Mouse (Mus musculus) urinary bladder, postnatal 36 days (tissue): Measurements from ENCODE around the gene Fam205a3.
"Not testable (repeated sequence)": the region's sequence is repeated elsewhere in the genome, so short reads cannot be mapped to it uniquely, and the experiment has no call there.

Experiments
- DNase-seq, 2 experiments: peaks; one replicate each; pipeline ENCODE4 v3.0.0; 2022; ENCODE audit warnings: low spot score in 2 of 2, mixed read lengths in 1 of 2

Fam205a3 gene

DNA sequence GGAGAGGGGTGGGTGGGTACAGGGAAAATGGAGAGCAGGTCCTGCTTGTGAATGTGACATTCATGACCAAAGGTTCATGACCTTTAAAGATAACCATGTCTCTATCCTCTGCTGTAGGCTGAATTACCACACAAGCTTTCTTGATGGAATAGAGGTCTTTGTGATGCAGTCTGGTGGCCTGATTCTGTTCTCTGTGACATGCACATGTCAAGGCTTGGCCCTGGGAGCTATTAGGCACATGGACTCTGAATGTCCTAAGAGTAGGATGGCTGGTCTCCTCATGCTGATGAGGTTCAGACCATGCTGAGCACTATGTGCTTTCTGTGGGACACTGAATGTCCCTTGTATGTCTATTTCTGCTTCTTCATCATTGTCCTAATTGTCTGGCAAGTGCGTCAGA lies at the start of gene Fam205a3:
Gene Fam205a3, plus strand, starts transcription at position 301 of the 400 bp plus-strand sequence.
- not testable (repeated sequence) for DNase-seq

DNA sequence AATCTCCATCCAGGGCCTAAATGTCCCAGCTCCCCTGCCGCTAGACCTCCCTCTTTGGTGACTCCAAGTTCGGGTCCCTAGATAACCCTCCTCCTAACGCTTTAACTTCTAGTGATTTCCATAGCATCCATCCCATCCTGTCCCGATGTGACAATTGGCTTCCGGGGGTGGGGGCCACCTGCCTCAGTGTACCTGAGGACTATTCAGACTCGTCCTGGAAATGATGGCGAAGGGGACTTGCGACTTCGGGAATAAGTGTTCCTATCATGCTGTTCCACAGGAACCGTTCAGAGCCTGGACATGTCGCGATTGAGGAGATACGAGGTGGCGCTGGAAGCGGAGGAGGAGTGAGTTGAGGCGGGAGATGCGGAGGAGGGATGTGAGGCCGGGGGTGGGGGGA lies 24.2 kb upstream of the Fam205a3 start, which contains the start of gene Gm21953:
Gene Gm21953, plus strand, starts transcription at position 301 of the 400 bp plus-strand sequence.
- DNase-seq = not testable (repeated sequence)
